Mouse (Mus musculus) heart, embryonic 10.5 days (tissue): ENCODE data around the gene Prkar1a. TPM values are rescaled to one million over a fixed set of nuclear protein-coding genes. Genes with fewer than 3 reads are reported as not detected.
"Not testable (repeated sequence)": the region's sequence is repeated elsewhere in the genome, so short reads cannot be mapped to it uniquely, and the experiment has no call there.

ENCODE experiments used
- DNase-seq: peaks from one replicate; pipeline ENCODE4 v3.0.0-alpha.2; 2017; ENCODE audit warnings: low spot score
- H3K27ac ChIP-seq: fragments of 300-500 bp; sonication (generic); 2 replicates; pipeline ENCODE4 v1.5.1; 2016; ENCODE audit warnings: mild to moderate bottlenecking
- H3K27me3 ChIP-seq: fragments of 300-500 bp; sonication (generic); 2 replicates; pipeline ENCODE4 v1.6.1; 2016; ENCODE audit warnings: mild to moderate bottlenecking; ENCODE audit not compliant: poor library complexity, insufficient read depth, severe bottlenecking
- H3K36me3 ChIP-seq: fragments of 300-500 bp; sonication (generic); 2 replicates; pipeline ENCODE4 v1.6.1; 2016; ENCODE audit warnings: mild to moderate bottlenecking, moderate library complexity
- H3K4me1 ChIP-seq: fragments of 300-500 bp; sonication (generic); 2 replicates; pipeline ENCODE4 v1.6.1; 2016; ENCODE audit warnings: mild to moderate bottlenecking
- H3K4me3 ChIP-seq: fragments of 300-500 bp; sonication (generic); 2 replicates; pipeline ENCODE4 v1.5.1; 2016; ENCODE audit warnings: mild to moderate bottlenecking, moderate library complexity
- H3K9me3 ChIP-seq: fragments of 300-500 bp; sonication (generic); 2 replicates; pipeline ENCODE4 v1.6.1; 2016; ENCODE audit warnings: mild to moderate bottlenecking, moderate library complexity
- WGBS: fragments of 180-500 bp; shearing (Covaris S2); methylation state at CpG from one replicate; pipeline ENCODE4 v1.1.7; 2016; 5-methylcytosine and 5-hydroxymethylcytosine counted together
- polyA plus RNA-seq: library from polyadenylated mRNA; unstranded; fragments of >200 nt; fragmentation: Nextera tagmentation; extraction: Ambion mirVana; gene quantifications from 2 replicates; pipeline ENCODE4 v1.2.1, GENCODE M21; 2016

Prkar1a gene
- polyA plus RNA-seq, 1 experiment from 2014 or later: 365 TPM

GRCm38 (mm10) chr11:109651566-109652024 lies 2.4 kb downstream of the Prkar1a start:
- H3K27me3 ChIP-seq: no peaks in the 10 kb centered on the region
- H3K4me1 ChIP-seq: peaks cover 35% of the 10 kb centered on the region
- H3K4me3 ChIP-seq: peak overlapping the region; percentile 98
- under 1% methylated on average over 21 of the region's 21 CpGs for WGBS
- H3K9me3 ChIP-seq: no peaks in the 10 kb centered on the region
- DNase-seq: peak; percentile 81
- H3K27ac ChIP-seq: peak overlapping the region; percentile 100
- H3K36me3 ChIP-seq: peaks cover 33% of the 10 kb centered on the region

- WGBS: 30% methylated on average over 6 of the region's 6 CpGs
- Histone ChIP-seq H3K4me3 (peak overlapping the region; percentile 98), H3K9me3 (no peaks in the 10 kb centered on the region), H3K4me1 (peaks cover 35% of the 10 kb centered on the region), H3K27ac (peak overlapping the region; percentile 100; the same call in 1 of the 2 replicates), H3K27me3 (no peaks in the 10 kb centered on the region), H3K36me3 (peaks cover 42% of the 10 kb centered on the region)
- DNase-seq: no peak
Observed at GRCm38 (mm10) chr11:109652505-109652904, 3.3 kb downstream of the Prkar1a start.

DNA sequence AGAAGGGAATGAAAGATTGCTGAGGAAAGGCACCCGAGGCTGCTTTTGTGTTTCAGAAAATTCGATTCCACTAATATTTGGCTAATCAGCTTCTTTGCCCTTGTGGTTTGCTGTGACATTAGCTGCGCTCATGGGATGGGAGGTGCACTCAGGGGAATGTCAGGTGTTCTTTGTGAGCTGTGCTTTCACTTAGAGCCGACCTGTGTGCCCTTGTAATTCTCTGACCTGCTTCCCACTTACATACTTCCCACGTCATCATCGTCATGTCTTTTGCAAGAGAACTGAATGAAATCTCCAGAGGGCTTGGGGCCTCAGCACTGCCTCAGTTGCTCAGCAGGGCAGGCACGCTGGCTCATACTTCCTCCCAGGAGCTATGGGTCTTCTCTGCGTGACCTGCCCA lies 4.0 kb downstream of the Prkar1a start:
- 79% methylated on average over 8 of the region's 8 CpGs for WGBS
- Histone ChIP-seq H3K4me3 (peak overlapping the region; percentile 98), H3K27me3 (no peaks in the 10 kb centered on the region), H3K9me3 (no peaks in the 10 kb centered on the region), H3K27ac (no peak overlapping the region), H3K36me3 (peaks cover 45% of the 10 kb centered on the region), H3K4me1 (peaks cover 35% of the 10 kb centered on the region)
- DNase-seq: no peak

- WGBS: 89% methylated on average over 6 of the region's 6 CpGs
- Histone ChIP-seq H3K27me3 (no peaks in the 10 kb centered on the region), H3K4me3 (no peak overlapping the region), H3K9me3 (no peaks in the 10 kb centered on the region), H3K36me3 (peaks cover 55% of the 10 kb centered on the region), H3K27ac (no peak overlapping the region), H3K4me1 (peaks cover 22% of the 10 kb centered on the region)
- no peak for DNase-seq
Observed at GRCm38 (mm10) chr11:109654581-109654980, 5.4 kb downstream of the Prkar1a start.

GRCm38 (mm10) chr11:109656232-109656631 lies 7.0 kb downstream of the Prkar1a start:
- Histone ChIP-seq H3K4me1 (peaks cover 18% of the 10 kb centered on the region), H3K9me3 (no peaks in the 10 kb centered on the region), H3K36me3 (peaks cover 72% of the 10 kb centered on the region), H3K27me3 (no peaks in the 10 kb centered on the region), H3K4me3 (no peak overlapping the region), H3K27ac (no peak overlapping the region)
- 79% methylated on average over 7 of the region's 7 CpGs for WGBS
- no peak for DNase-seq

- H3K36me3 ChIP-seq: peaks cover 92% of the 10 kb centered on the region
- DNase-seq, H3K27me3 ChIP-seq, H3K4me3 ChIP-seq, H3K9me3 ChIP-seq, H3K27ac ChIP-seq, H3K4me1 ChIP-seq: not testable (repeated sequence)
- WGBS: 94% methylated on average over 8 of the region's 8 CpGs
Observed at GRCm38 (mm10) chr11:109660526-109660925, 11.3 kb downstream of the Prkar1a start.

DNA sequence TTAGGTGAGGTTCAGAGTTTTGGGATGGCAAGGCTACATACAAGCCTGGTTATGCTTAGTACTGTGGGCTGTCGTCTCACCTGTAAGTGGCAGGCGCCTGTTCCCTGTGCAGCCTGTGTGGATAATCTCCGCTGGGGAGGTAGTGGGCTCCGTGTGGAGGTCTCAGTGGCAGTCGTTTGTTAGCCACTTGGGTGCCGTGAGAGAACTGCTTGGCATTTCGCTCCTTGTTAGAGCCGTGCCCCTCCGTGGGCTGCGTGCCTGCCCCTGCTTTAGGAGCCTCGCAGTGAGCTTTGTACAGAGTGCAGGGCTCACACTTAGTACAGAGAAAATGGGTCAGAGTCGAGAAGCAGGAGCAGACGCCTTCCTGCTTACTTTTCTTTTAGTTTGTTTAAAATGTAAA lies 15.1 kb downstream of the Prkar1a start:
- Histone ChIP-seq H3K4me1 (no peaks in the 10 kb centered on the region), H3K27ac (no peak overlapping the region), H3K4me3 (no peak overlapping the region), H3K36me3 (peaks cover 100% of the 10 kb centered on the region), H3K27me3 (no peaks in the 10 kb centered on the region), H3K9me3 (no peaks in the 10 kb centered on the region)
- 93% methylated on average over 13 of the region's 13 CpGs for WGBS
- DNase-seq: no peak

DNA sequence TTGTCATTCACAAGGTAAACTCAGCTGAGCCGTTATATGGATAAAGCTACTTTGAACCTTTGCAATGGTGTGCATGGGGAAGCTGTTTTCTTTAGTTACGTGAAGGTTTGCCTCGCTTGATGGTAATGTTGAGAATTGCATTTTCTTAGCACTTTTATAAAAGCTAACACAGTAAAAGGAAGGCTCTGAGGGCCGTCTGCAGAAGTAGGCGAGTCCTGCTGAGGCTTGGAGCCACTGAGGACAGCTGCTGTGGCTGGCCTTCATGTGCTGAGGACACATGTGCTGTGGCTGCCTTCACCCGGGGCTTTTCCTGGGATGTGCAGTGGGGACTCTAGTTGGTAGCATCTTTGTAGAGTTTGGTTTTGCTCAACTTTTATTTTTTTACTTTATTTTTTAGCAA lies 16.2 kb downstream of the Prkar1a start:
- peaks cover 97% of the 10 kb centered on the region for H3K36me3 ChIP-seq
- WGBS: 86% methylated on average over 6 of the region's 6 CpGs

DNA sequence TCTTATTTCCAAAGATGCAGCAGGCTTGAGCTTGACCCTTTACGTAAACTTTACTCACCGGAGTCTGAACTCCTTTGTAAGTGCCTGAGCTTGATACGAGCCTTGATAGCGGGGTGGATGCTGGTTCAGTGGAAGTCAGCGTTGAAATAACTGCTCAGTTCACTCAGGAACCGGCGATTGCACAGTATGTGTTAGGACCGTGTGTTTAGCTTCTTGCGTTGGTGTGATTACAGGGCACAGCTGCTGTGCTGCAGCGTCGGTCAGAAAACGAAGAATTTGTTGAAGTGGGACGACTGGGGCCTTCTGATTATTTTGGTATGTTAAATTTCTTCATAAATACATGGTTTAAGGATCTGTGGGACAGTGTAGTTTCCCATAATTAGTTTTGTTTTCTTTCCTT lies 17.2 kb downstream of the Prkar1a start:
- DNase-seq: no peak
- H3K9me3 ChIP-seq: no peaks in the 10 kb centered on the region
- no peaks in the 10 kb centered on the region for H3K27me3 ChIP-seq
- H3K36me3 ChIP-seq: peaks cover 90% of the 10 kb centered on the region
- no peak overlapping the region for H3K4me3 ChIP-seq
- no peaks in the 10 kb centered on the region for H3K4me1 ChIP-seq
- no peak overlapping the region for H3K27ac ChIP-seq
- WGBS: 95% methylated on average over 13 of the region's 13 CpGs

More for the DNA sequence above, 16.2 kb downstream of the Prkar1a start:
- H3K4me3 ChIP-seq: no peak overlapping the region
- no peak for DNase-seq
- H3K4me1 ChIP-seq: no peaks in the 10 kb centered on the region
- no peaks in the 10 kb centered on the region for H3K9me3 ChIP-seq
- no peaks in the 10 kb centered on the region for H3K27me3 ChIP-seq
- no peak overlapping the region for H3K27ac ChIP-seq

GRCm38 (mm10) chr11:109667371-109667770 lies 18.2 kb downstream of the Prkar1a start:
- Histone ChIP-seq H3K36me3 (peaks cover 86% of the 10 kb centered on the region), H3K27ac (no peak overlapping the region), H3K9me3 (no peaks in the 10 kb centered on the region), H3K4me1 (no peaks in the 10 kb centered on the region), H3K4me3 (no peak overlapping the region), H3K27me3 (no peaks in the 10 kb centered on the region)
- 89% methylated on average over 19 of the region's 19 CpGs for WGBS
- no peak for DNase-seq

- WGBS: 84% methylated on average over 8 of the region's 8 CpGs
- H3K4me1 ChIP-seq: peaks cover 4% of the 10 kb centered on the region
- no peaks in the 10 kb centered on the region for H3K27me3 ChIP-seq
- H3K4me3 ChIP-seq: no peak overlapping the region
- H3K36me3 ChIP-seq: peaks cover 77% of the 10 kb centered on the region
- H3K27ac ChIP-seq: no peak overlapping the region
- H3K9me3 ChIP-seq: no peaks in the 10 kb centered on the region
- DNase-seq: no peak
Observed at GRCm38 (mm10) chr11:109668115-109668725, 19.0 kb downstream of the Prkar1a start.

GRCm38 (mm10) chr11:109669149-109669708 lies 20.0 kb downstream of the Prkar1a start:
- no peak overlapping the region for H3K4me3 ChIP-seq
- no peak overlapping the region for H3K27ac ChIP-seq
- no peaks in the 10 kb centered on the region for H3K27me3 ChIP-seq
- H3K9me3 ChIP-seq: no peaks in the 10 kb centered on the region
- peaks cover 6% of the 10 kb centered on the region for H3K4me1 ChIP-seq
- no peak for DNase-seq
- peaks cover 67% of the 10 kb centered on the region for H3K36me3 ChIP-seq
- 85% methylated on average over 8 of the region's 8 CpGs for WGBS

DNA sequence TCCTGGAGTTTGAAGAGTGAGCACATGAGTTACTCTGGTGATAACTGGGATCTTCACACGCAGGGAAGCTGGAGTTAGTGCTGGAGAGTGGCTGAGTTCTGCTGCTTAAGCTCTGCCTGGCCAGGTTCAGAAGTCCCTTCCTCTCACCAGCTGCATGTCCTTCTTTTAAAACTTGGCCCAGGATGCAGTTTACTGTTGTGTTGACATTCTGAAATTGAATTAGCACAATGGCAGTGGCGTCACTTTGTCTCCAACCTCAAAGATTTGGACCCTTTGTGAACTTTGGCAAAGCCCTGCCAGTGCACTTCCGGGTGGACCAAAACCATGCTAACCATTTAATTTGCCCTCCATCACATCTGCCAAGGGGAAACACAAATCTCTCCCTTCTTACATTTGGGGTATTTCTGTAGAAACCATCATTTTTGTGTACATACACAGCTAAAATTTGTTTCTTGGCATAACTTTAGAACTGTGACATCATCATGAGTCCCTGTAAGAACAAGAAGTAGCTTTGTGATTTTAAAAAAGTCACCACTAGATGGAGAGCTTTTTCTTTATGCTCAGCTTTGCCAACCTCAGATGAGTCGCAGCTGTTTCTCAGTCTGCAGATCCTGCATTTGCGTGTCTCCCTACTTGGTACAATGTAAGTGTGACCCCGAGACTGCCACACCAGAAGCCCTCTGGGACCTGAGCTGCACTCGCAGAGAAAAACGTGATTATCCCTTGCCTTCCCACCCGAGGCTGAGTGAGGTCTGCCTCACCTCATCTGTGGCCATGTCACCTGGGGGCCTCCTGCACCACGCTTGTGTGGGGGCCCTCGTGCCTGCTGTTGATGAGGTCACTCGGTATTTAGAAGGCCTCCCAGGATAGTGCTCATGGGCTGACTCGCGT lies 21.1 kb downstream of the Prkar1a start:
- Histone ChIP-seq H3K4me3 (no peak overlapping the region), H3K36me3 (peaks cover 57% of the 10 kb centered on the region), H3K27me3 (no peaks in the 10 kb centered on the region), H3K4me1 (peaks cover 6% of the 10 kb centered on the region), H3K27ac (peak overlapping the region; percentile 37; the same call in 1 of the 2 replicates), H3K9me3 (no peaks in the 10 kb centered on the region)
- 65% methylated on average over 14 of the region's 14 CpGs for WGBS
- no peak for DNase-seq
